Mouse (Mus musculus) ES-E14 (cell line): ENCODE results near the gene 1700042G07Rik.

ENCODE experiments used
- HCFC1 ChIP-seq: IDR thresholded peaks from 2 replicates; pipeline ENCODE4 v1.6.1; 2012; ENCODE audit warnings: low read length, inconsistent platforms, borderline replicate concordance; ENCODE audit not compliant: insufficient read depth
- ZC3H11A ChIP-seq: IDR thresholded peaks from 2 replicates; pipeline ENCODE4 v1.6.1; 2012; ENCODE audit warnings: low read depth, mild to moderate bottlenecking, inconsistent platforms, low read length, borderline replicate concordance
- ZNF384 ChIP-seq: IDR thresholded peaks from 2 replicates; pipeline ENCODE4 v1.6.1; 2012; ENCODE audit warnings: low read depth, low read length, inconsistent platforms

DNA sequence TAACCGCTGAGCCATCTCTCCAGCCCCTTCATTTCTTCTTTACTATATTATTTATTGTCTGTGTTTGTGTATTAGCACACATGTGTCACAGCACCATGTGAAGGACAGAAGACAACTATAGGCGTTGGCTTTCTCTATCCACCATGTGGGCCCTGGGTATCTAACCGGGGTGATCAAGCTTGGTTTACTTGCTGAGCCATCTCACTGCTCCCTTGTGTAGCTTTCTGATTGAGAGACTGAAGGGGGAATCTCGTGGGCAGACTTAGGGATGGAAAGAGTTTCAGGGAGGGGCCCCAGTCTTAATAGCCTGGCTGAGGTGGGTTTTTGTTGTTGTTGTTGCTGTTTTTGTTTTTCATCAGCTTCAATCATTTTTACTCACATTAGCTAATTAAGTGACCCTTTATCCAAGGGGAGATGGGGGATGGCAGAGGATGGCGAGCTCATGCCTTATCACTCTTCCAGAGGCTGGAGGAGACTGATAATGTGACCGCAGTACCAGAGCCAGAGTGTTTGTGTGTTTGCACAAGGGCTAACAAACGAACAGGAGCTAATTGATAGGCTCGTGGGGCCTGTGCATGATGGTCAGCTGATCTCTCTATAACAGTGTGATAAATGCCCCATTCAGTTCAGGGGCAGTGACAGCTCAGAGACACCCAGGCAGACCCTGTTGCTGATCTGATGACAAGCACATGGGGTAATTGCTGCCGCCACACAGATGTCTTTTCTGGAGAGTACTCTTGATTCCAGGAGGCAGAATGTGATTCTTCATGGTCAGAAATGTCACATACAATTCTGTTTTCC, 20.6 kb downstream of the 1700042G07Rik start:
- TF ChIP-seq HCFC1, result no peak
- TF ChIP-seq ZC3H11A, result no peak
- TF ChIP-seq ZNF384, result no peak
